Mouse (Mus musculus) layer of hippocampus, postnatal 10 days (tissue): Measurements from ENCODE around the gene Olfr175-ps1. TPM values are rescaled to one million over a fixed set of nuclear protein-coding genes. Genes with fewer than 3 reads are reported as not detected.

Source experiments
- DNase-seq, 2 experiments: peaks; one replicate each; pipeline ENCODE4 v3.0.0; 2021; ENCODE audit warnings: low spot score in 2 of 2
- long read RNA-seq: library from polyadenylated mRNA; stranded (forward); transcript quantifications from one replicate; pipeline ENCODE4 v2.0.0, GENCODE M21; 2023
- total RNA-seq, 2 experiments: library from RNA; stranded (reverse); gene quantifications; 2 replicates each; pipeline ENCODE4 v1.2.3; 2021

Gene Olfr175-ps1
- not detected for total RNA-seq
- long read RNA-seq = 0 reads

DNA sequence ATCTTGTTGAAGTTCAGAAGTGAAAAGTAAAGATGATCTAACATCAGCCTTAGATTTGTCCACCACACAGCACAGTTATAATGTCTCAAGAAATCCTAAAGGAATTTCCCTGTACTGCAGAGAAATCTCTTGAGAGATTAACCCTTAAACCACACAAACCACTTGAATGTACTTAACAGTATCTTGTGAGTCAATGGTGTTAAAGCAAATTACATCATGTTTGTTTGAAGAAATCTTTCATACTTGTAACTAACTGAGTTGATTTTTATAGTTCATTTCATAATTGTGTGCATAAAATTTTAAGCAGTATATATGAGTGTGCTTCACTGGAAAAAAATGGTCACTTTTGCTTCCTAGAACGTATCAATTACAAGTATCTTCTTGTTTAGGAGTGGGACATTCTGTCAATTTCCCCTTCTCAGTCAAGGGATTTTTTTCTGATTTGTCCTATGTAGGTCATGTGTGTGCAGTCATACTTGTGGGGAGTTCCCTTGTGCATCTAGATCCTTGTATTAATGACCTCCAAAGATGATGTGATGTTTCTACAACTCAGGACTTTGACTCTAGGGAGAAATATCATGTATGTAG, at the start of gene Olfr175-ps1:
Gene Olfr175-ps1 (minus strand): TSS at position 51 of the 588 bp plus-strand sequence.
- DNase-seq = no peak

DNA sequence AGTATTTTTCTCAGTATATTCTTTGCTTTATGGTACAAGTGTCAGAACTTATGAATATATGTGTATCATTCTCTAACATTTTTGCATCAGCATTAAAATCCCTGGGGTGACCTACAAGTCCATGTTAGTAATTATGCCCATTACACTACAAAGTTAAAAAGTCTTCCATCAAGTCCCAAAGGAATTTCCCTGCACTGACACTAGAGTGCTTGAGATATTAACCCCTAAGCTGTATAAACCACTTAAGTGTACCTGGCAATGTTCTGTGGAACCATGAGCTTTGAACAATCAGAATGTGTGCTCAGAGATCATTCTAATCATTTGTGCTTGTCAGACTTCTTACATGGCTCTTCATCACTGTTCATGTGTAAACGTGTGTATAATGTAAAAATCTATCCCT, 48.1 kb upstream of the Olfr175-ps1 start, which contains the start of gene Olfr177:
Gene Olfr177 (minus strand): TSS at position 101 of the 400 bp plus-strand sequence.
- no peak for DNase-seq

DNA sequence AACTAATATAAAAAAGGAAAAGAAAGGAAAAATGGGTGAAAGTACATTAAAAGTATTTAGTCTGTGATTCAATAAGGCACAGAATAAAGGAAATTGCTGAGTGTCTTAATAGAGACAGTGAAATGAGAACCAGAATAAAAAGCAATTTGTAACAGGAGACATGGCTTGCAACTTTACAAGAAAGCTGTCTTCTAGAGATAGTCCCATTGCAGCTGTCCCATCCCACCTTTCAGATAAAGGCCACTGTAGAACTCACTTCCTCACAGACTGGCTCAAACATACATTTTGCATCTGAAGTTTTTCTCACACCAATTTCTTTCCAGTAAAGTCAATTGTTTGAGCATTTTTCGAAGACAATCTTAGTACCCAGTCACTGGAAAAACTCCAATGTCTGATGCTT, 34.9 kb upstream of the Olfr175-ps1 start:
- DNase-seq = no peak

DNA sequence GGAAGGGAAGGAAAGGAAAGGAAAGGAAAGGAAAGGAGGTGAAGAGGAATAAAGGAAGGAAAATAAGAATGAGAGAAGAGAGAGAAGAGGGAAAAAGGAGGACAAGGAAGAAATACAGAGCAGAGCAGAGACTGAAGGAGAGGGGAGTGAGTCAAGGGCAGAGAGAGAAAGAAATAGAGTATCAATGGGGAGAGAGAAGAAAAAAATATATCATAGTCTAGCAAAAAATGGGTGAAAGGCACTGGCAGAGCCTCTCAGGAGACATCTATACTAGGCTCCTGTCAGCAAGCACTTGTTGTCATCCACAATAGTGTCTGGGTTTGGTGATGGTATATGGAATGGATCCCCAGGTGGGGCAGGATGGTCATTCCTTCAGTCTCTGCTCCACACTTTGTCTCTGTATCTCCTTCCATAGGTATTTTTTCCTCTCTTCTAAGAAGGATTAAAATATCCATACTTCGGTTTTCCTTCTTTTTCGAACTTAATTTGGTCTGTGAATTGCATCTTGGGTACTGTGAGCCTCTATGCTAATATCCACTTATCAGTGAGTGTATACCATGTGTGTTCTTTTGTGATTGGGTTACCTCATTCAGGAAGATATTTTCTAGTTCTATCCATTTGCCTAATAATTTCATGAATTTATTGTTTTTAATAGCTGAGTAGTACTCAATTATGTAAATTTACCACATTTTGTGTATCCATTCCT, 33.6 kb upstream of the Olfr175-ps1 start:
- DNase-seq = no peak

DNA sequence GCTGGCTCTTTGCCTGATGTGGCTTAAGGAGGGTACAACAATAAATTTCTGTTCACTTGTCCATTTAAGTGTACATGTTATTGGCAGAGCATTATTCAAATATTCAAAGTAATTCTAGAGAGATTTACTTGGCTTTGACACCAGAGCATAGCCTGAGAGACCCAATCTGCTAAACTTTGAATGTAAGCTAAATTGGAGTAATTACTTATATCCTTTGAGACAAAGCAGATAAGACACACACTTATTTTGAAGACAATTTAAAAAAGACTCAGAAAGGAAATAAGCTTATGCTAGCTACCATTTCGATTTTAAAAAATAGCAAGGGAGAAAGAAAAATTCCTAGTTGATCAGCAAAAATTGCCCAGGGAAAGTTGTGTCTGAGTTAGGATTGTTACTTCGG, 26.4 kb downstream of the Olfr175-ps1 start, which contains the start of gene Olfr173:
Gene Olfr173 (minus strand): TSS at position 101 of the 400 bp plus-strand sequence.
- no peak for DNase-seq

Other genes with a start within 250 kb of the Olfr175-ps1 start
- not detected for gene Gm813, start 209.8 kb downstream of the Olfr175-ps1 start, total RNA-seq
- gene E330017A01Rik, start 188.0 kb downstream of the Olfr175-ps1 start, total RNA-seq = not detected
- 10 to 100 TPM; 34.1 to 35.2 TPM for gene Cpox, start 156.5 kb downstream of the Olfr175-ps1 start, total RNA-seq
- gene Gpr15, start 107.7 kb downstream of the Olfr175-ps1 start, total RNA-seq = not detected
- gene Cldnd1, start 98.9 kb downstream of the Olfr175-ps1 start, total RNA-seq = 100 to 1,000 TPM in 1 of 2 experiments, 10 to 100 TPM in 1; 91.4 to 112 TPM
- gene Olfr172, start 63.6 kb downstream of the Olfr175-ps1 start, total RNA-seq = not detected
- gene Olfr173, start 26.5 kb downstream of the Olfr175-ps1 start, total RNA-seq = not detected
- not detected for gene Olfr177, start 48.0 kb upstream of the Olfr175-ps1 start, total RNA-seq
- gene Olfr178, start 65.3 kb upstream of the Olfr175-ps1 start, total RNA-seq = not detected
- not detected for gene Olfr181, start 102.0 kb upstream of the Olfr175-ps1 start, total RNA-seq
- gene Olfr180, start 102.6 kb upstream of the Olfr175-ps1 start, total RNA-seq = not detected
- not detected for gene Olfr183, start 168.6 kb upstream of the Olfr175-ps1 start, total RNA-seq
- gene Olfr186, start 203.5 kb upstream of the Olfr175-ps1 start, total RNA-seq = not detected
- not detected for gene Olfr187, start 213.0 kb upstream of the Olfr175-ps1 start, total RNA-seq